Mouse (Mus musculus) lung, postnatal 0 days (tissue): ENCODE results near the gene Olfr49. TPM values are rescaled to one million over a fixed set of nuclear protein-coding genes. Genes with fewer than 3 reads are reported as not detected.
"Not testable (repeated sequence)": the region's sequence is repeated elsewhere in the genome, so short reads cannot be mapped to it uniquely, and the experiment has no call there.

Experiments
- ATAC-seq: fragments of 200-750 bp; cut with Nextera tagmentation; 2 replicates; pipeline ENCODE4 v1.8.0; 2017; ENCODE audit warnings: moderate library complexity
- DNase-seq: peaks from one replicate; pipeline ENCODE4 v3.0.0-alpha.2; 2016; ENCODE audit warnings: low spot score
- H3K27ac ChIP-seq: fragments of 300-500 bp; sonication (generic); 2 replicates; pipeline ENCODE4 v1.5.1; 2014; ENCODE audit warnings: antibody characterized with exemption, mild to moderate bottlenecking, low read length, mixed read lengths
- H3K27me3 ChIP-seq: fragments of 300-500 bp; sonication (generic); replicated peaks from 2 replicates; pipeline ENCODE4 v1.6.1; 2014; ENCODE audit warnings: low read length, mixed read lengths; ENCODE audit not compliant: insufficient read depth
- H3K36me3 ChIP-seq: fragments of 300-500 bp; sonication (generic); 2 replicates; pipeline ENCODE4 v1.6.1; 2014; ENCODE audit warnings: low read length, mixed read lengths; ENCODE audit not compliant: insufficient read depth
- H3K4me1 ChIP-seq: fragments of 300-500 bp; sonication (generic); 2 replicates; pipeline ENCODE4 v1.6.1; 2014; ENCODE audit warnings: antibody characterized with exemption, low read depth, low read length, mixed read lengths; ENCODE audit not compliant: insufficient read depth
- H3K4me2 ChIP-seq: fragments of 300-500 bp; sonication (generic); replicated peaks from 2 replicates; pipeline ENCODE4 v1.6.1; 2014; ENCODE audit warnings: low read depth, mild to moderate bottlenecking, low read length, moderate library complexity, mixed read lengths
- H3K4me3 ChIP-seq: fragments of 300-500 bp; sonication (generic); 2 replicates; pipeline ENCODE4 v1.5.1; 2014; ENCODE audit warnings: low read depth, low read length
- H3K9ac ChIP-seq: fragments of 300-500 bp; sonication (generic); replicated peaks from 2 replicates; pipeline ENCODE4 v1.6.1; 2014; ENCODE audit warnings: low read depth, mild to moderate bottlenecking
- H3K9me3 ChIP-seq: fragments of 300-500 bp; sonication (generic); 2 replicates; pipeline ENCODE4 v1.6.1; 2016; ENCODE audit warnings: low read length, mixed read lengths
- CTCF ChIP-seq: IDR thresholded peaks from 2 replicates; pipeline ENCODE4 v1.5.1; 2016; ENCODE audit warnings: antibody characterized with exemption, mild to moderate bottlenecking
- EP300 ChIP-seq: IDR thresholded peaks from 2 replicates; pipeline ENCODE4 v1.6.1; 2016; ENCODE audit warnings: antibody characterized with exemption, mild to moderate bottlenecking, control low read depth
- WGBS: fragments of 180-500 bp; shearing (Covaris S2); extraction: QIAGEN DNeasy Blood & Tissue Kit; methylation state at CpG from one replicate; pipeline ENCODE4 v1.1.7; 2014; 5-methylcytosine and 5-hydroxymethylcytosine counted together
- polyA plus RNA-seq: library from polyadenylated mRNA; unstranded; fragments of >200 nt; fragmentation: Nextera tagmentation; extraction: Ambion mirVana; gene quantifications from 2 replicates; pipeline ENCODE4 v1.2.1, GENCODE M21; 2015

Gene Olfr49
- polyA plus RNA-seq, 1 experiment from 2014 or later: 0.04 TPM

GRCm38 (mm10) chr14:54230638-54231150 is 54.0 kb downstream of the Olfr49 start:
- WGBS: 65% methylated on average over 13 of the region's 14 CpGs
- H3K4me3 ChIP-seq: no peak overlapping the region
- TF ChIP-seq EP300 (no peak), CTCF (no peak)
- no peak overlapping the region for H3K4me2 ChIP-seq
- H3K36me3 ChIP-seq: no peaks in the 10 kb centered on the region
- H3K27ac ChIP-seq: no peak overlapping the region
- no peaks in the 10 kb centered on the region for H3K9me3 ChIP-seq
- H3K9ac ChIP-seq: no peak overlapping the region
- DNase-seq (no peak), ATAC-seq (no peak)
- peaks cover 10% of the 10 kb centered on the region for H3K4me1 ChIP-seq
- H3K27me3 ChIP-seq: no peaks in the 10 kb centered on the region

- not testable (repeated sequence) for DNase-seq, H3K4me3 ChIP-seq, H3K36me3 ChIP-seq, ATAC-seq, H3K4me2 ChIP-seq, H3K9ac ChIP-seq, H3K27ac ChIP-seq, H3K9me3 ChIP-seq, H3K4me1 ChIP-seq, H3K27me3 ChIP-seq
- 82% methylated on average over 3 of the region's 4 CpGs for WGBS
These were observed 54.9 kb downstream of the Olfr49 start for GRCm38 (mm10) chr14:54229849-54230248.

GRCm38 (mm10) chr14:54228933-54229713 is 55.6 kb downstream of the Olfr49 start:
- Histone ChIP-seq H3K9me3 (no peaks in the 10 kb centered on the region), H3K27ac (no peak overlapping the region), H3K9ac (no peak overlapping the region), H3K27me3 (no peaks in the 10 kb centered on the region), H3K36me3 (no peaks in the 10 kb centered on the region), H3K4me2 (no peak overlapping the region), H3K4me1 (peaks cover 10% of the 10 kb centered on the region), H3K4me3 (no peak overlapping the region)
- 43% methylated on average over 25 of the region's 25 CpGs for WGBS
- TF ChIP-seq CTCF (no peak), EP300 (no peak)
- ATAC-seq (no peak), DNase-seq (no peak)

GRCm38 (mm10) chr14:54228501-54228900 is 56.2 kb downstream of the Olfr49 start:
- peak overlapping the region; percentile 54 for H3K4me2 ChIP-seq
- no peaks in the 10 kb centered on the region for H3K27me3 ChIP-seq
- ATAC-seq (no peak), DNase-seq (no peak)
- no peak for TF ChIP-seq EP300
- H3K27ac ChIP-seq: no peak overlapping the region
- no peaks in the 10 kb centered on the region for H3K9me3 ChIP-seq
- H3K4me3 ChIP-seq: no peak overlapping the region
- no peaks in the 10 kb centered on the region for H3K36me3 ChIP-seq
- WGBS: 32% methylated on average over 7 of the region's 7 CpGs
- no peak overlapping the region for H3K9ac ChIP-seq
- peaks cover 10% of the 10 kb centered on the region for H3K4me1 ChIP-seq

Other genes with a start within 250 kb of the Olfr49 start
- 420 and 466 TPM in 2 replicates for gene Dad1, start 30.8 kb downstream of the Olfr49 start, polyA plus RNA-seq
- 77.8 and 81.2 TPM in 2 replicates for gene Abhd4, start 30.8 kb downstream of the Olfr49 start, polyA plus RNA-seq
- gene Oxa1l, start 75.9 kb upstream of the Olfr49 start, polyA plus RNA-seq: 31.5 and 35.0 TPM in 2 replicates
- 20.7 and 24.3 TPM in 2 replicates for gene Slc7a7, start 132.8 kb upstream of the Olfr49 start, polyA plus RNA-seq
- 251 and 266 TPM in 2 replicates for gene Mrpl52, start 142.0 kb upstream of the Olfr49 start, polyA plus RNA-seq
- gene Mmp14, start 146.7 kb upstream of the Olfr49 start, polyA plus RNA-seq: 150 and 155 TPM in 2 replicates
- 92.5 and 96.5 TPM in 2 replicates for gene Lrp10, start 179.2 kb upstream of the Olfr49 start, polyA plus RNA-seq
- 11.9 and 16.0 TPM in 2 replicates for gene Rem2, start 191.2 kb upstream of the Olfr49 start, polyA plus RNA-seq
- gene Prmt5, start 232.6 kb upstream of the Olfr49 start, polyA plus RNA-seq: 21.2 and 24.3 TPM in 2 replicates